Mouse (Mus musculus): ENCODE data around the gene Nfatc4.

DNA sequence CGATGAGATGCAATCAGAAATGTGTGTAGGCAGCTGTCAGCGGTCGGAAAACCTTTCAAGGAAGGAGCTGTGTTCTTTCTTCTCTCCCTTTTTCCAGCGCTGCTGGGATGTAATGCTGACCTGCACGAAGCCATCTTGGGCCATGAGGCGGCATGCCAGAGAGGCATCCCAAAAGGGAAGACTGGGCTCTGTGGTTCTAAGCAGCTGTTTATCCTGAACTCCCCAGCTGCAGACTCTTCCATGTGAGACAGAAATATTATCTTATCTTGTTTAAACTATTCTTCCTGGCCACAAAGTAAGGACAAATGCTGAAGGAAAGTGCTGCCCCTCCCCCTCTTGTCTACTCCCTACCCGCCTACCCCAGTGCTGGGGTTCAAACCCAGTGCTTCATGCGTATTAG is 58.0 kb downstream of the Nfatc4 start:
- TF ChIP-seq POLR2A (IDR thresholded peaks at IDR 0.05; ENCODE audit: insufficient read length, low read depth) = no peak
- no peak for TF ChIP-seq CEBPB (IDR thresholded peaks at IDR 0.05; ENCODE audit: insufficient read depth, poor library complexity, severe bottlenecking)
- no peak for TF ChIP-seq MAX (IDR thresholded peaks at IDR 0.05; ENCODE audit: low read depth)
- no peak for TF ChIP-seq POLR2AphosphoS2 (IDR thresholded peaks at IDR 0.05; ENCODE audit: insufficient read length, low read depth)
- no peak for TF ChIP-seq USF1 (IDR thresholded peaks at IDR 0.05; ENCODE audit: low read depth)
- no peak for TF ChIP-seq TCF12 (IDR thresholded peaks at IDR 0.05; ENCODE audit: insufficient read depth, poor library complexity, severe bottlenecking)
- peak; percentile 9 to 58 (median 54) for TF ChIP-seq MYOG (IDR thresholded peaks at IDR 0.05; ENCODE audit: control insufficient read depth in 1 of 3, insufficient read depth in 1 of 3, insufficient read length in 2 of 3, low read depth in 2 of 3)
